In genomic region chr10:18528475-18528874, GRCm38 (mm10) we compare ENCODE assay signal across 10 mouse cellular contexts. TPM values are rescaled to one million over a fixed set of nuclear protein-coding genes. Genes with fewer than 3 reads are reported as not detected.
A peak's percentile ranks its signal among the peaks of the same experiment; 100 is the strongest.
DNase-seq lines count a peak whose midpoint lies in the region; ATAC-seq and TF ChIP-seq lines count a peak whose summit lies in the region.
"Had no signal": no experiment of that assay in that cellular context is flagged by ENCODE, and none has a peak within 500 bp of the region (broad histone marks: within the 10 kb centered on the region; RNA-seq: fewer than 3 reads in every experiment).

No protein-coding gene starts in this region.

- TF ChIP-seq POLR2A in MEL (IDR thresholded peaks at IDR 0.05; ENCODE audit: control insufficient read depth in 1 of 2, insufficient read depth in 1 of 2, low read depth in 1 of 2, low read length in 2 of 2, poor library complexity in 1 of 2): no peak

- WGBS in forebrain, embryonic 15.5 days: 42% methylated on average over 5 of the region's 5 CpGs
- 49% methylated on average over 5 of the region's 5 CpGs for WGBS in forebrain, embryonic 13.5 days

- H3K27me3 ChIP-seq in forebrain, embryonic 15.5 days: no peaks in the 10 kb centered on the region
- H3K27me3 ChIP-seq in forebrain, embryonic 13.5 days: no peaks in the 10 kb centered on the region
- no peaks in the 10 kb centered on the region for H3K27me3 ChIP-seq in MEL (ENCODE audit: control insufficient read depth in 1 of 2, insufficient read depth in 2 of 2, low read length in 2 of 2)
- H3K27me3 ChIP-seq: liver, embryonic 15.5 days; Patski had no signal

- no peaks in the 10 kb centered on the region for H3K79me2 ChIP-seq in MEL (ENCODE audit: control insufficient read depth, insufficient read depth, low read length, poor library complexity)

- no peak overlapping the region for H3K4me3 ChIP-seq in forebrain, embryonic 15.5 days
- H3K4me3 ChIP-seq in forebrain, embryonic 13.5 days: no peak overlapping the region
- no peak overlapping the region for H3K4me3 ChIP-seq in MEL (ENCODE audit: control insufficient read depth in 1 of 2, insufficient read depth in 1 of 2, low read depth in 2 of 2, low read length in 2 of 2)
- H3K4me3 ChIP-seq: liver, embryonic 15.5 days had no signal

- peak; percentile 42 for TF ChIP-seq RAD21 in MEL (IDR thresholded peaks at IDR 0.05; ENCODE audit: low read depth, low read length)

- no peaks in the 10 kb centered on the region for H3K9me3 ChIP-seq in forebrain, embryonic 15.5 days
- no peaks in the 10 kb centered on the region for H3K9me3 ChIP-seq in forebrain, embryonic 13.5 days (replicated peaks)
- H3K9me3 ChIP-seq in MEL (replicated peaks; ENCODE audit: insufficient read depth, low read length): no peaks in the 10 kb centered on the region
- H3K9me3 ChIP-seq: liver, embryonic 15.5 days had no signal

- H3K9ac ChIP-seq in forebrain, embryonic 15.5 days (replicated peaks): no peak overlapping the region
- no peak overlapping the region for H3K9ac ChIP-seq in forebrain, embryonic 13.5 days
- no peak overlapping the region for H3K9ac ChIP-seq in MEL (ENCODE audit: control insufficient read depth, low read depth, low read length, poor library complexity, severe bottlenecking)
- H3K9ac ChIP-seq: liver, embryonic 15.5 days had no signal

- no peak for TF ChIP-seq EP300 in MEL (IDR thresholded peaks at IDR 0.05; ENCODE audit: low read depth in 1 of 2, low read length in 2 of 2)

- no peak for ATAC-seq in forebrain, embryonic 15.5 days (replicated peaks)
- no peak for ATAC-seq in forebrain, embryonic 13.5 days
- ATAC-seq: Patski had no signal

- peaks cover 54% of the 10 kb centered on the region for H3K4me1 ChIP-seq in forebrain, embryonic 15.5 days
- peaks cover 42% of the 10 kb centered on the region for H3K4me1 ChIP-seq in forebrain, embryonic 13.5 days
- H3K4me1 ChIP-seq in MEL (ENCODE audit: control insufficient read depth in 1 of 2, insufficient read depth in 2 of 2, low read length in 2 of 2): no peaks in the 10 kb centered on the region
- H3K4me1 ChIP-seq: liver, embryonic 15.5 days had no signal

- peaks cover 21% of the 10 kb centered on the region for H3K36me3 ChIP-seq in forebrain, embryonic 15.5 days
- peaks cover 45% of the 10 kb centered on the region for H3K36me3 ChIP-seq in forebrain, embryonic 13.5 days (ENCODE audit: poor library complexity, severe bottlenecking)
- no peaks in the 10 kb centered on the region for H3K36me3 ChIP-seq in MEL (ENCODE audit: control insufficient read depth in 1 of 2, insufficient read depth in 2 of 2, low read length in 2 of 2)
- H3K36me3 ChIP-seq: liver, embryonic 15.5 days had no signal

- peak overlapping the region; percentile 38 for H3K27ac ChIP-seq in forebrain, embryonic 15.5 days (replicated peaks)
- no peak overlapping the region for H3K27ac ChIP-seq in forebrain, embryonic 13.5 days
- no peak overlapping the region for H3K27ac ChIP-seq in MEL (ENCODE audit: control insufficient read depth, low read depth, low read length)
- H3K27ac ChIP-seq: liver, embryonic 15.5 days had no signal

- H3K4me2 ChIP-seq in forebrain, embryonic 15.5 days (replicated peaks): no peak overlapping the region
- H3K4me2 ChIP-seq in forebrain, embryonic 13.5 days: no peak overlapping the region
- H3K4me2 ChIP-seq: liver, embryonic 15.5 days had no signal

- TF ChIP-seq CTCF in MEL (IDR thresholded peaks at IDR 0.05 in 2 of 3, conservative IDR thresholded peaks at IDR 0.05 in 1 of 3; ENCODE audit: control insufficient read depth in 1 of 3, insufficient read depth in 1 of 3, low read depth in 2 of 3, low read length in 3 of 3, poor library complexity in 1 of 3, severe bottlenecking in 1 of 3): peak in 2 of 3 experiments; percentile 40 to 48; a peak in 3 of 6 replicates

- intact Hi-C loops in left cerebral cortex, postnatal 14 days (cut with DNase I): loop anchor here (1.0 to 5.0 kb wide), 4 partner anchors 46 to 291 kb away; no protein-coding TSS in a partner anchor

- DNase-seq in left cerebral cortex, postnatal 14 days (ENCODE audit: low spot score in 2 of 2): peak; percentile 73 to 78
- DNase-seq in left cerebral cortex, adult 8-10 months (ENCODE audit: low spot score in 2 of 2): no peak
- DNase-seq in MEL (ENCODE audit: low read depth, low spot score): peak; percentile 17
- DNase-seq in forelimb bud, embryonic 11.5 days (ENCODE audit: low read depth, low spot score): peak; percentile 48
- DNase-seq in telencephalon, adult 2 months (ENCODE audit: low read depth, low spot score): peak; percentile 51
- DNase-seq in gastrocnemius, postnatal 4 days (ENCODE audit: low spot score in 2 of 2): no peak

TF ChIP-seq in MEL, 35 proteins besides CTCF, POLR2A, EP300 and RAD21:
- TF ChIP-seq ZC3H11A (IDR thresholded peaks at IDR 0.05; ENCODE audit: low read depth, low read length): peak; percentile 40
- peak; percentile 53 for TF ChIP-seq SMC3 (IDR thresholded peaks at IDR 0.05; ENCODE audit: low read depth, low read length)
- no peak for TF ChIP-seq USF2 (IDR thresholded peaks at IDR 0.05; ENCODE audit: borderline replicate concordance in 1 of 2, insufficient read depth in 1 of 2, low read depth in 1 of 2, low read length in 2 of 2)

RNA-seq across cellular contexts. Expression of gene Hebp2, which starts 17.4 kb away (rescaled TPM):
- 5.3 and 6.5 TPM in 2 replicates for polyA plus RNA-seq in forebrain, embryonic 15.5 days (2015; fragmentation: Nextera tagmentation; extraction: Ambion mirVana)
- polyA plus RNA-seq in forebrain, embryonic 13.5 days (2015; fragmentation: Nextera tagmentation; extraction: Ambion mirVana): 5.3 and 5.7 TPM in 2 replicates
- total RNA-seq in left cerebral cortex, postnatal 14 days (2021): 1 to 10 TPM; 3.0 to 3.1 TPM
- total RNA-seq in left cerebral cortex, adult 8-10 months (2022): 1 to 10 TPM; 3.0 to 4.3 (median 4.1) TPM
- total RNA-seq in MEL (2012; rRNA removed): not detected in 2 replicates
- not detected for polyA plus RNA-seq in MEL (2012; ENCODE audit: insufficient read depth in 1 of 2, insufficient read length in 2 of 2, low read depth in 1 of 2, low replicate concordance in 2 of 2, missing spikeins in 1 of 2)
- total RNA-seq in gastrocnemius, postnatal 4 days (2021): 1 to 10 TPM; 3.8 to 4.6 TPM

Comparison
In these comparisons a context has a peak if more than half of its experiments do, and no peak if none do; other contexts are left out.
1. DNase-seq: peak in left cerebral cortex, postnatal 14 days (2 of 2), MEL (single experiment), forelimb bud, embryonic 11.5 days (single experiment) and telencephalon, adult 2 months (single experiment); none in left cerebral cortex, adult 8-10 months (0 of 2) and gastrocnemius, postnatal 4 days (0 of 2).